In genomic region chr5:125305229-125306081, GRCm38 (mm10) we compare ENCODE assay signal across 11 mouse cellular contexts. TPM values are rescaled to one million over a fixed set of nuclear protein-coding genes. Genes with fewer than 3 reads are reported as not detected.
DNase-seq lines count a peak whose midpoint lies in the region; ATAC-seq and TF ChIP-seq lines count a peak whose summit lies in the region.
"Had no signal": no experiment of that assay in that cellular context is flagged by ENCODE, and none has a peak within 500 bp of the region (broad histone marks: within the 10 kb centered on the region; RNA-seq: fewer than 3 reads in every experiment).

No protein-coding gene starts in this region.

- H3K27ac ChIP-seq in liver, embryonic 11.5 days (ENCODE audit: low read depth, low read length): no peak overlapping the region
- peak overlapping the region; percentile 22; the same call in 1 of the 2 replicates for H3K27ac ChIP-seq in liver, embryonic 12.5 days
- no peak overlapping the region for H3K27ac ChIP-seq in layer of hippocampus, adult 2 months
- H3K27ac ChIP-seq in midbrain, embryonic 15.5 days: no peak overlapping the region
- H3K27ac ChIP-seq: embryonic facial prominence, embryonic 15.5 days; hindbrain, embryonic 14.5 days; limb, embryonic 15.5 days had no signal

- peaks cover 12% of the 10 kb centered on the region for H3K36me3 ChIP-seq in liver, embryonic 11.5 days (ENCODE audit: control insufficient read depth, insufficient read depth, low read length)
- H3K36me3 ChIP-seq in liver, embryonic 12.5 days: peaks cover 54% of the 10 kb centered on the region
- H3K36me3 ChIP-seq in midbrain, embryonic 15.5 days (replicated peaks): 0 out of 2 replicates have a peak, but pooled peaks cover under 1% of the 10 kb centered on the region

- DNase-seq in frontal cortex, postnatal 25 days (ENCODE audit: low spot score in 2 of 2): no peak
- peak; percentile 37 for DNase-seq in liver
- no peak for DNase-seq in liver, embryonic 11.5 days (ENCODE audit: low spot score)
- DNase-seq in Muller cell, postnatal 12 days (ENCODE audit: inconsistent ontology term): peak; percentile 57
- DNase-seq in layer of hippocampus, adult 2 months (ENCODE audit: low spot score in 2 of 2): no peak

- H3K4me2 ChIP-seq in liver, embryonic 11.5 days: no peak overlapping the region
- no peak overlapping the region for H3K4me2 ChIP-seq in liver, embryonic 12.5 days
- H3K4me2 ChIP-seq in midbrain, embryonic 15.5 days: no peak overlapping the region
- H3K4me2 ChIP-seq: limb, embryonic 15.5 days had no signal

- peaks cover 30% of the 10 kb centered on the region for H3K4me1 ChIP-seq in liver, embryonic 11.5 days (replicated peaks; ENCODE audit: control insufficient read depth, insufficient read depth, low read length)
- H3K4me1 ChIP-seq in liver, embryonic 12.5 days: peaks cover 44% of the 10 kb centered on the region
- 0 out of 2 replicates have a peak, but pooled peaks cover 9% of the 10 kb centered on the region for H3K4me1 ChIP-seq in midbrain, embryonic 15.5 days

- H3K9ac ChIP-seq in liver, embryonic 11.5 days (ENCODE audit: low read depth, low read length): no peak overlapping the region
- H3K9ac ChIP-seq in liver, embryonic 12.5 days: no peak overlapping the region
- H3K9ac ChIP-seq in midbrain, embryonic 15.5 days: no peak overlapping the region
- H3K9ac ChIP-seq: embryonic facial prominence, embryonic 15.5 days; hindbrain, embryonic 14.5 days; limb, embryonic 15.5 days had no signal

- no peak for TF ChIP-seq CTCF in layer of hippocampus, adult 2 months (conservative IDR thresholded peaks at IDR 0.05)

- WGBS in liver, embryonic 11.5 days: 64% methylated on average over 14 of the region's 14 CpGs
- 56% methylated on average over 14 of the region's 14 CpGs for WGBS in liver, embryonic 12.5 days (ENCODE audit: insufficient replicate concordance)
- WGBS in midbrain, embryonic 15.5 days: 54% methylated on average over 14 of the region's 14 CpGs

- peak; percentile 44; the same call in 1 of the 2 replicates for ATAC-seq in frontal cortex, adult (ENCODE audit: low TSS enrichment)
- ATAC-seq in liver, embryonic 11.5 days (replicated peaks; ENCODE audit: low FRiP score): no peak
- 0 out of 2 replicates have a peak, but pooled peaks have one; percentile 4 for ATAC-seq in liver, embryonic 12.5 days
- no peak for ATAC-seq in midbrain, embryonic 15.5 days (replicated peaks)

- H3K9me3 ChIP-seq in liver, embryonic 11.5 days (ENCODE audit: control insufficient read depth, low read length): no peaks in the 10 kb centered on the region
- H3K9me3 ChIP-seq in liver, embryonic 12.5 days (replicated peaks): no peaks in the 10 kb centered on the region
- no peaks in the 10 kb centered on the region for H3K9me3 ChIP-seq in midbrain, embryonic 15.5 days
- H3K9me3 ChIP-seq: embryonic facial prominence, embryonic 15.5 days; limb, embryonic 15.5 days had no signal

- H3K4me3 ChIP-seq in liver, embryonic 11.5 days (ENCODE audit: low read depth, low read length): no peak overlapping the region
- H3K4me3 ChIP-seq in liver, embryonic 12.5 days: no peak overlapping the region
- no peak overlapping the region for H3K4me3 ChIP-seq in layer of hippocampus, adult 2 months
- H3K4me3 ChIP-seq in midbrain, embryonic 15.5 days: no peak overlapping the region
- H3K4me3 ChIP-seq: embryonic facial prominence, embryonic 15.5 days; limb, embryonic 15.5 days had no signal

- no peaks in the 10 kb centered on the region for H3K27me3 ChIP-seq in liver, embryonic 11.5 days (replicated peaks; ENCODE audit: control insufficient read depth, insufficient read depth, low read length)
- no peaks in the 10 kb centered on the region for H3K27me3 ChIP-seq in liver, embryonic 12.5 days (replicated peaks)
- no peaks in the 10 kb centered on the region for H3K27me3 ChIP-seq in midbrain, embryonic 15.5 days (replicated peaks)
- H3K27me3 ChIP-seq: embryonic facial prominence, embryonic 15.5 days; limb, embryonic 15.5 days had no signal

RNA-seq across cellular contexts. Expression of gene Scarb1, which starts 35.4 kb away (rescaled TPM):
- polyA plus RNA-seq in liver, embryonic 11.5 days (2014; fragmentation: Nextera tagmentation; extraction: Ambion mirVana): 104 and 108 TPM in 2 replicates
- 87.1 and 88.8 TPM in 2 replicates for polyA plus RNA-seq in liver, embryonic 12.5 days (2016; fragmentation: Nextera tagmentation; extraction: Ambion mirVana)
- total RNA-seq in layer of hippocampus, adult 2 months (2021): 10 to 100 TPM; 34.5 to 35.1 TPM
- 40.3 and 45.9 TPM in 2 replicates for polyA plus RNA-seq in midbrain, embryonic 15.5 days (2015; fragmentation: Nextera tagmentation; extraction: Ambion mirVana)

Comparison
In these comparisons a context has a peak if more than half of its experiments do, and no peak if none do; other contexts are left out.
1. ATAC-seq: peak in frontal cortex, adult (single experiment) and liver, embryonic 12.5 days (single experiment); none in liver, embryonic 11.5 days (single experiment) and midbrain, embryonic 15.5 days (single experiment).
2. DNase-seq: peak in liver (single experiment) and Muller cell, postnatal 12 days (single experiment); none in frontal cortex, postnatal 25 days (0 of 2), liver, embryonic 11.5 days (single experiment) and layer of hippocampus, adult 2 months (0 of 2).